Mouse (Mus musculus) leukemia stem cell, adult 10-12 weeks (primary cell): ENCODE measurements around the gene Havcr1. TPM values are rescaled to one million over a fixed set of nuclear protein-coding genes. Genes with fewer than 3 reads are reported as not detected.

Experiments
- polyA plus RNA-seq: library from polyadenylated mRNA; stranded (reverse); fragments of >175 nt; gene quantifications from 2 replicates; pipeline ENCODE4 v1.2.3, GENCODE M21; 2012; ENCODE audit warnings: low replicate concordance

The Havcr1 gene
- 1.0 and 1.8 TPM in 2 replicates for polyA plus RNA-seq

DNA sequence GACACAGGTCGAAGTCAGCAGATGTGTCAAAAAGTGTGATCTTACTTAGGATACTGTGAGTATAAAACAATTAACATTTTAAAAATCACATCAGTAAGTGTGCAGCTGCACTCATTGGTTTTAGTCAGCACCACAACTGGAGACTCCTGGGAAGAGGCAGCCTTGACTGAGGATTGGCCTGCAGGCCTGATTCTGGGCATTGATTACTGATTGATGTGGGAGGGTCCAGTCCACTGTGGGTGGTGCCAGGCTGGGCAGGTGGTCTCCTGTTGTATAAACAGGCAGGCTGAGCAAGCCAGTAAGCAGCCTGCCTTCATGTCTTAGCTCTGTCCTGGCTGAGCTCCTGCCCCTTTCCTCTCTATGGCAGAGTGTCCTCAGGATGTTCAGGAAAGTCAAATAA, at the start of gene Havcr1:
TSS of gene Havcr1 (plus strand) at position 5 of the 400 bp plus-strand sequence.

DNA sequence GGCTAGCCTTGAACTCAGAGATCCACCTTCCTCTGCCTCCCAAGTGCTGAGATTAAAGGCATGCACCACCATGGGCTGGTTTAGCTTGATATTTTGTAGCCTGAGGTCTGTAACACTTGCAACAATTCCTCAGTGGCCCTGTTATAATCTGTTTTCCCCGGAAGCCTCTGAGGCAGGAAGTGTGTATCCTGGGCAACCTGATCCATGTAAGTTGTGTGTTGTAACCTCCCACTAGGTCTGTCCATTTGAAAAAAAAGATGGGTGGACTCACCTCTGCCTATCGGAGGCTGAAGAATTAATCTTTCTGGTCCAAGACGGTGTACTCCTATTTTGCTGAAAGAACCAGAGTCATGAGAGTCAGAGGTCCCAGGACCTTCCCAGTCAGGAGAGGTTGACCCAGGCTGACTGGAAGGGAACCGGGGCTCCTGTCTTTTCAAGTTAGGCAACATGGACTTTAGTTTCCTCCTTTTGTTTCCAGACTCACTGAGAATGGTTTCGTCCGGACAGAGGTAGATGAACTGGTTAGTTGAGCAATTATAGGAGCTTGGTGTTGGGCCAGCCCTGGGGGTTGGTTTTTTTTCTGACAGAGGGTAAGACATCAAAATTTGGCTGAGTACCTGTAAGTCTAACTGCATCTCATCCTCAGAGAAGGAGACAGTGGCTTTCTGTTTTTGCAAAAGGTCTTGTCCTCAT, 28.1 kb upstream of the Havcr1 start, which contains the start of gene Timd2:
TSS of gene Timd2 (minus strand) at position 398 of the 693 bp plus-strand sequence.

DNA sequence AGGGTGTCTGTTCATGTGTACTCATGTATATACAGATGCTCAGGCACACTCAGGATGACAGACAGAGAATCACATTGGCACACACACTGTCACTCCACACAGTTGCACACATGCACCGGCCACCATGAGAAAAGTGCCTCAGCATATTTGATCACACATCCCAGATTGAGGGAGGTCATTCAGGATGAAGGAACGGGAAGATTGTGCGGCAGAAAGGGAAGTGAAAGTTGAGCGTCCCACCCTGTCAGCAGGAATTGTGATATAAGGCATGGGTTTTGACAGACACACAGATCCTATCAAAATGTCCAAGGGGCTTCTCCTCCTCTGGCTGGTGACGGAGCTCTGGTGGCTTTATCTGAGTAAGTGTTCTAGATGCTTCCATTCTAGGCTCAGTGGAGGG, 75.6 kb downstream of the Havcr1 start, which contains the start of gene Timd4:
TSS of gene Timd4 (plus strand) at position 290 of the 400 bp plus-strand sequence.

Other genes with a start within 250 kb of the Havcr1 start
- gene Gm12169, start 210.9 kb upstream of the Havcr1 start, polyA plus RNA-seq: not detected in 2 replicates
- gene BC053393, start 163.5 kb upstream of the Havcr1 start, polyA plus RNA-seq: not detected in 2 replicates
- not detected in 2 replicates for gene Dppa1, start 105.8 kb upstream of the Havcr1 start, polyA plus RNA-seq
- not detected in 2 replicates for gene Timd2, start 28.0 kb upstream of the Havcr1 start, polyA plus RNA-seq
- gene Timd4, start 75.7 kb downstream of the Havcr1 start, polyA plus RNA-seq: 0.20 and 0.47 TPM in 2 replicates